Mouse (Mus musculus) heart, postnatal 10 days (tissue): ENCODE results near the gene Pcif1. TPM values are rescaled to one million over a fixed set of nuclear protein-coding genes. Genes with fewer than 3 reads are reported as not detected.
A peak's percentile ranks its signal among the peaks of the same experiment; 100 is the strongest.

Source experiments
- DNase-seq, 2 experiments: peaks; one replicate each; pipeline ENCODE4 v3.0.0; 2021
- intact Hi-C: fragments of 180-260 bp; cut with DNase I; formaldehyde crosslinking; loops from one replicate; pipeline ENCODE4 v1.15.1; 2025
- total RNA-seq, 2 experiments: library from RNA; stranded (reverse); gene quantifications; 2 replicates each; pipeline ENCODE4 v1.2.3; 2021

Pcif1 gene
- total RNA-seq, 2 experiments from 2014 or later, result 42.2 to 45.1 TPM

- DNase-seq, result peak in 1 of 2 experiments; percentile 80
- intact Hi-C loops, result no loop called here
These were observed 33.0 kb downstream of the Pcif1 start for GRCm38 (mm10) chr2:164912151-164912550.

DNA sequence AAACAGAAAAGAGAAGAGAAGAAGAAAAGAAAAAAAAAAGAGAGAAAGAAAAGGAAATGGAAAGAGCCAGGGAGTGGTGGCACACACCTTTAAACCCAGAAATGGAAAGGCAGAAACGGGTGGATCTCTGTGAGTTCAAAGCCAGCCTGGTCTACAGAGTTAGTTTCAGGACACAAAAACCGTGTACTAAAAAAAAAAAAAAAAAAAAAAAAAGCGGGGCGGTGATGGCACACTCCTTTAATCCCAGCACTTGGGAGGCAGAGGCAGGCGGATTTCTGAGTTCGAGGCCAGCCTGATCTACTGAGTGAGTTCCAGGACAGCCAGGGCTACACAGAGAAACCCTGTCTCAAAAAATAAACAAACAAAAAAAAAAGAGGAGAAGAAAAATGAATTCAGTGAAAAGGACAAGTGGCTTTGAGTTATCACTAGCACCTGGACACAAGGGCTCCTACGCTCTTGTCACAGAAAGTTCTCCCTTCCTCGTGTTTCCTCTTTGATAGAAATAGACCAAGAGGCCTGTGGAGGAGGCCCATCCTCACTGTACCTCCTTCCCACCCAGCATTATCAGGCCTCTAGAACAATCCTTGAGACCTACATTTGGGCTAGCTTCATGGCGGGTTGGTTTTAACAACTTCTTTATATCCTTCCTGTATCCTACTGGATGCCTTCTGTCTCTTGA lies 33.8 kb downstream of the Pcif1 start:
- DNase-seq, result no peak
- intact Hi-C loops, result no loop called here

DNA sequence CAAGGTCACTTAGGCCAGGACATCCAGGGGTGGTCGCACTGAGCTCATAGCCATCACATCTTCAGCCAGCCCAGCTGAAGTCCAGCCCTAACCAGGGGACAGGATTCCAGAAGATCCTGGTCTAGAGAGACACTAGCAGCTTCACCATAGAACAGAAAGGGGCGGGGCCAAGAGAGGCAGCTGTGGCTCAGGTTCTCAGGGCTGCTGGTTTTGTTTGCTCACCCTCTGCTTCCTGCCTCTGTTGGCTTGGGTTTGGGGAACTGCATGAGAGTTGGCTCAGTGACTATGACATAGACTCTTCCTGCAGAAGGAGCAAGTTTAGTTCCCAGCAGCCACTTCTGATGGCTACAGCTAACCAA lies 34.3 kb downstream of the Pcif1 start:
- intact Hi-C loops, result no loop called here
- DNase-seq, result peak; percentile 62

DNA sequence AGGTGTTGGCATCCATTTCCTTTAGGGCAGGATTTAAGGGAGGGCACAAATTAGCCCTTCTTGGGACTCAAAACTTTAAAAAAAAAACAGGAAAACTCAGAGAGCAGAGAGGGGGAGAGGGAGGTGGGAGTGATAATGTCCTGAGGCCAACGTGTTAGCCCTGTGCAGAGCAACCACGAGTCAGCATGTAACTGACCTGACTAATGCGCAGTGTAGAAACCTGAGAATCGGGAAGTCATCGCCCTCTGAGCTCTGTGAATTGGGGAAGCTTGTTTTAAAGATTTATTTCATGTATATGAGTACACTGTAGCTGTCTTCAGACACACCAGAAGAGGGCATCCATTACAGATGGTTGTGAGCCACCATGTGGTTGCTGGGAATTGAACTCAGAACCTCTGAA lies 37.7 kb downstream of the Pcif1 start:
- DNase-seq, result no peak
- intact Hi-C loops, result no loop called here

- intact Hi-C loops, result no loop called here
- no peak for DNase-seq
These were observed 38.3 kb downstream of the Pcif1 start for GRCm38 (mm10) chr2:164917371-164917770.

DNA sequence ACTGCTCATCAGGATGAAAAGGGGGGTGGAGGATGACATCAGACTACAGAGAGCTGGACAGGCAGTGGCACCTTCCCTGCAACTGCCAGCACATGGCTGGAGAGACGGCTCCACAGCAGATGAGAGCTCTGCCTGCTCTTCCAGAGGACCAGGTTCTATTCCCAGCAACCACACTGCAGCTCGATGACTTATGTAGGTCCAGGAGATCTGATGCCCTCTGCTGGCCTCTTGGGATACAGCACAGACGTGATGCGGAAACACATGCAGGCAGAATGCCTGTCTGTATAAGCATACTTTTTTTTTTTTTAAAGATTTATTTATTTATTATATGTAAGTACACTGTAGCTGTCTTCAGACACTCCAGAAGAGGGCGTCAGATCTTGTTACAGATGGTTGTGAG lies 39.2 kb downstream of the Pcif1 start:
- DNase-seq, result no peak
- intact Hi-C loops, result no loop called here

GRCm38 (mm10) chr2:164921984-164922383 lies 42.9 kb downstream of the Pcif1 start:
- no peak for DNase-seq

GRCm38 (mm10) chr2:164923291-164923690 lies 44.2 kb downstream of the Pcif1 start:
- intact Hi-C loops, result no loop called here
- DNase-seq, result no peak

More at GRCm38 (mm10) chr2:164921984-164922383, 42.9 kb downstream of the Pcif1 start:
- intact Hi-C loops, result no loop called here

DNA sequence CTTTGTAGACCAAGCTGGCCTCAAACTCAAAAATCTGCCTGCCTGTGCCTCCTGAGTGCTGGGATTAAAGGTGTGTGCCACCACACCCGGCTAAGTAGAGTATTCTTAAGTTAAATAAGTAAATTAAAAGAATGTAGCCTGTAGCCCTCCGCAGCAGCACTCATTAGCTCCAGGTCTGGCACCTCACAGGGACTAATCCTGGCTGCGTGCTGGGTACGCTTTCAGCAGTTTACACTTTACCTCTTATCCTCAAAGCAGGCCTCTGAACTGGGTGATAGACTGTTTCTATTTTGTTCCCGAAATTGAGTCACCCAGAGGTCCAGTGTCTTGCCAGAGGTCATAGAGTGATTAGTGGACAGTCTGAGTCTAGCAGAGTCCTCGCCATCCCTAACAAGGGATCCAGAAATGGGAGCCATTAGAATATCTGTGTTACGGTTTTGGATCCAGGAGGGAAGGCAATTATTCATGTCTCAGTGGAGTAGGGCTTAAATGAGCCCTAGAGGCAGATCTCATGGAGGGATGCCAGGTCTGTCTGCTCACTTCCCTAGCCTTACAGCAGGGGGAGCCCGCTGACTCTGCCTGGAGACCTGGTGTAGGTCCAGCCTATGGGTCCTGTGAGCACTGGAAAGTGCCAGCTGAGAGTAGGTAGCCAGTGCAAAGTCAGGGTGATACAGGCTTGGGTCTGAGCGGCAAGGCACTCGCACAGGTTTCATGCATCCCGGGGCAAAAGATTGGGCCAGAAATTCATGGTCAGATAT lies 45.2 kb downstream of the Pcif1 start:
- DNase-seq, result peak; percentile 94 to 95
- intact Hi-C loops, result loop anchor here (2.0 kb wide), 1 partner anchor 109 kb away; no protein-coding TSS in a partner anchor

DNA sequence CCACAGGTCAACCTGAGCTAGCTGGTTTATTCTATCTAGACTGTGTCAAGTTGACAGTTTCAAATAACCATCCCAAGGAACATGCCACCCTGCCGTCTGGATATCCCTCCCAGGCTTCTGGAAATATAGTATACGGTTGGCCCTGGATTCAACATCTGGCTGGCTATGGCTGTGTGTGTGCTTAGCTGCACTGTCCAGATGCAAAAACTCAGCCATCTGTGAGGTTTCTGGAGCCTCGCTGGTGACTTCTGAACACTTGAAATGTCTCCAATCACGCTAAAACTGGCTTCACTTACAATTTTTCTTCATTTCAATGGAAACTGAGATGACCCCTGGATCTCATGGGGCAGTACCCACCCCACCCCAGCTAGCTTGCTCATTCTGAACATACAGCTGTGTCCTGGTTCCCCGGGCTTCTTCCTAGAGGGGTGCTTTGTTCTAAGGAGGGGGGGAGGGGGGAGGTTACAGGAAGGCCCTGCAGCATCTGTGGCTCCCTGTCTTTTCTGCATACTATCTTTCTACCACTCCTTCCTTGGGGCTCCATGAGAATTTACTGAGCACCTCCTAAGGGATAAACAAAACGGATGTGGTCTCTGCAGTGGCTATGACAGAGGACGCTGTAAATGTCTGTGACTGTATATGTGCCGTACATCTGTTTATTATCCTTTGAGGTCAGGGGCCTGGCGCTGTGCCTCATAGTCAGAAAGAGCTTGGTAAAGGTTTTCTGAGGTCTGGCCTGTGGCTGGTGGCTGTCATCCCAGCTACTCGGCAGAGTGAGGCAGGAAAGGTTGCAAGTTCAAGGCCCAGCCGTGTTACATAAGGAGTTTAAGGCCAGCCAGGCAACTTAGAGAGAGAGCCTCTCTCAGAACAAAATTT lies 51.8 kb downstream of the Pcif1 start:
- intact Hi-C loops, result no loop called here
- peak; percentile 41 to 45 for DNase-seq

GRCm38 (mm10) chr2:164933534-164933933 lies 54.4 kb downstream of the Pcif1 start:
- no peak for DNase-seq
- intact Hi-C loops, result no loop called here

- intact Hi-C loops, result no loop called here
- DNase-seq, result no peak
These were observed 56.9 kb downstream of the Pcif1 start for GRCm38 (mm10) chr2:164935991-164936390.

- intact Hi-C loops, result no loop called here
- DNase-seq, result peak in 1 of 2 experiments; percentile 30
These were observed 59.3 kb downstream of the Pcif1 start for GRCm38 (mm10) chr2:164938146-164939091.

- no peak for DNase-seq
- intact Hi-C loops, result no loop called here
These were observed 60.0 kb downstream of the Pcif1 start for GRCm38 (mm10) chr2:164939106-164939505.

- intact Hi-C loops, result no loop called here
- DNase-seq, result no peak
These were observed 61.2 kb downstream of the Pcif1 start, which contains the start of gene Mmp9 for GRCm38 (mm10) chr2:164940140-164940830. Mmp9 (plus strand) TSS chr2:164940780.

- intact Hi-C loops, result no loop called here
- peak in 1 of 2 experiments; percentile 18 for DNase-seq
These were observed 63.7 kb downstream of the Pcif1 start for GRCm38 (mm10) chr2:164942692-164943290.
